Mouse (Mus musculus): ENCODE measurements around the gene Gadl1.

DNA sequence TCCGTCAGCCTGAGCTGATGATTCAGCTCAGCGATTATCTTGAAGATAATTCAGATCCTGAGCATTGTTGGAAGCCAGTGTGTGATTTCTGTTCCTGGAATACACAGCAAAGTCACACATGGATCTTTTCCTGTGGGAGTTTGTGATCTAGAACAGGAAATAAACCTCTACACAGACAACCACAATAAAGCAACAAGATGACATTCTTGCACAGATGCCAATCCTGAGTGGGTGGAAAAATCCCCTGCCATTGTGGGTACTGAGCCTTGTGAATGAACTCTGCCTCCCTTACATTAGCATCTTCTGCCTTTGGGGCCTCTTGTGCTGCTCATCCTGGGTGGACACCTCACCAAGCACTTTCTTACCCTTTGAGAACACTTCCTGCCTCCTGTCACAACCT, 22.5 kb downstream of the Gadl1 start:
- TF ChIP-seq CTCF (IDR thresholded peaks at IDR 0.05; ENCODE audit: extremely low read depth, insufficient read depth, low read length) (no peak), POLR2A (IDR thresholded peaks at IDR 0.05; ENCODE audit: extremely low read depth, insufficient read depth, low read length) (no peak)

Measured in cortical plate, adult 2 months (tissue).